Mouse (Mus musculus) spleen, adult 2 months (tissue): ENCODE results near the gene Gmeb2.

Experiments used
- CTCF ChIP-seq: fragments of 200-500 bp; IDR thresholded peaks from 2 replicates; pipeline ENCODE4 v1.5.1; 2011; ENCODE audit warnings: mild to moderate bottlenecking, inconsistent platforms; ENCODE audit not compliant: insufficient read depth, insufficient read length, insufficient replicate concordance; ENCODE audit errors: extremely low read depth
- POLR2A ChIP-seq: fragments of 200-500 bp; IDR thresholded peaks from 2 replicates; pipeline ENCODE4 v1.6.1; 2011; ENCODE audit warnings: low read depth, low read length, inconsistent platforms

DNA sequence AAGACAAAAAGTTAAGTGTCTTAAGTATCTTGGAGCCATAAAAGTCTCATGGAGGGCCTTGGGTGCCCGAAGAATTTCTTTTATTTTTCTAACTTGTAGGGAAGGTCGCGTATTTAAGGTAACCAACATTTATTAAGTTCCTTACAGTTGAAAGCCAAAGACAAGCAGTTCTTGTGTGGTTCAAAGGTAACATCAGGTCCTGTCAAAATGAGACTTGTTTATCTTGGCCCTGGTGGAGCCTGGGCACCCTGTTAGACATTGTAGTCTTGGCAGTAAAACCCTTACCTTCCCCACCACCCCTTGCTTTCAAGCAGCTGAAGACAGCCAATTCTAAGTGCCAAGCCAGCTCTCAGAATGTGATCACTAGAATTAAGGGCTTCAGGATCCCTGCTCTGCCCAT, 856 bp upstream of the Gmeb2 start:
- TF ChIP-seq CTCF = no peak
- TF ChIP-seq POLR2A = no peak
